Comparison of ENCODE assay signal across 21 mouse cellular contexts in the genomic region with DNA sequence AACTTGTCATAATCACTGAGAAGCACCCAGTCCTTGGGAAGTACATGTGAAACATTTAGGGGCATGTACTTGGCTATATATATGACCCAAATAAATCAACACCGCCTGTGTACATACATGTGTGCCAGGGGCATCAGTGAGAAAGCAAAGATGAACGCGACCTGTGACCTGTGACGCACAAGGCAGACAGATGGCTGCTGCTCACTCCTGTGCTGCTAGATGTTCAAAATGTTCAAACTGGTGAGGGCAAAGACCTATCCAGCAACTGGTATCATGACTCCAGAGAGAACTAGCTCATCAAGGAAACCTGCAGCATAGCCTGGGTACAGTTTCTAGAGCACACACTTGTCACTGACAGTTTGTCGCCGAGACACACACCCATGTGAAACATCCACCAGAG. TPM values are rescaled to one million over a fixed set of nuclear protein-coding genes. Genes with fewer than 3 reads are reported as not detected.
DNase-seq lines count a peak whose midpoint lies in the region; ATAC-seq and TF ChIP-seq lines count a peak whose summit lies in the region.
"Had no signal": no experiment of that assay in that cellular context is flagged by ENCODE, and none has a peak within 500 bp of the region (broad histone marks: within the 10 kb centered on the region; RNA-seq: fewer than 3 reads in every experiment).

No protein-coding gene starts in this region.

- WGBS in forebrain, embryonic 13.5 days: 95% methylated on average over 6 of the region's 6 CpGs
- WGBS in forebrain, embryonic 16.5 days: 95% methylated on average over 6 of the region's 6 CpGs
- WGBS in liver, embryonic 13.5 days (ENCODE audit: insufficient replicate concordance): 83% methylated on average over 6 of the region's 6 CpGs
- WGBS in liver, embryonic 12.5 days (ENCODE audit: insufficient replicate concordance): 90% methylated on average over 6 of the region's 6 CpGs
- WGBS in stomach, postnatal 0 days: 89% methylated on average over 6 of the region's 6 CpGs

- no peaks in the 10 kb centered on the region for H3K9me3 ChIP-seq in forebrain, embryonic 13.5 days (replicated peaks)
- no peaks in the 10 kb centered on the region for H3K9me3 ChIP-seq in forebrain, embryonic 16.5 days (ENCODE audit: control insufficient read depth, low read length)
- no peaks in the 10 kb centered on the region for H3K9me3 ChIP-seq in liver, embryonic 13.5 days (replicated peaks)
- H3K9me3 ChIP-seq in liver, embryonic 12.5 days (replicated peaks): no peaks in the 10 kb centered on the region
- H3K9me3 ChIP-seq in stomach, postnatal 0 days (ENCODE audit: control insufficient read depth, low read length): no peaks in the 10 kb centered on the region
- H3K9me3 ChIP-seq: heart, embryonic 15.5 days; lung, embryonic 15.5 days; midbrain, embryonic 12.5 days had no signal

- H3K4me3 ChIP-seq in forebrain, embryonic 13.5 days: no peak overlapping the region
- no peak overlapping the region for H3K4me3 ChIP-seq in forebrain, embryonic 16.5 days (replicated peaks; ENCODE audit: low read length)
- H3K4me3 ChIP-seq in liver, embryonic 13.5 days (replicated peaks): no peak overlapping the region
- no peak overlapping the region for H3K4me3 ChIP-seq in liver, embryonic 12.5 days
- H3K4me3 ChIP-seq in stomach, postnatal 0 days (ENCODE audit: low read depth, low read length): no peak overlapping the region
- H3K4me3 ChIP-seq: embryonic facial prominence, embryonic 10.5 days; heart, embryonic 15.5 days; limb, embryonic 13.5 days; lung, embryonic 15.5 days; midbrain, embryonic 12.5 days had no signal

- DNase-seq in liver, embryonic 13.5 days: no peak
- peak; percentile 4 for DNase-seq in ovary, postnatal 36 days (ENCODE audit: low spot score)
- no peak for DNase-seq in ovary, postnatal 14 days (ENCODE audit: low spot score)
- no peak for DNase-seq in stomach, postnatal 0 days (ENCODE audit: low spot score)
- no peak for DNase-seq in cerebellum, adult 11 months
- DNase-seq: adrenal gland, postnatal 25 days; forebrain, postnatal 0 days; heart, postnatal 4 days; kidney, adult 18-20 months; thymus, postnatal 4 days had no signal

- ATAC-seq in forebrain, embryonic 13.5 days: peak; percentile 6; the same call in 1 of the 2 replicates
- no peak for ATAC-seq in forebrain, embryonic 16.5 days
- ATAC-seq in liver, embryonic 13.5 days (ENCODE audit: low read depth): 0 out of 2 replicates have a peak, but pooled peaks have one; percentile 1
- no peak for ATAC-seq in liver, embryonic 12.5 days
- ATAC-seq in stomach, postnatal 0 days (ENCODE audit: low FRiP score, low TSS enrichment): peak; percentile 4
- ATAC-seq: forebrain, postnatal 0 days had no signal

- H3K4me1 ChIP-seq in forebrain, embryonic 13.5 days: no peaks in the 10 kb centered on the region
- no peaks in the 10 kb centered on the region for H3K4me1 ChIP-seq in forebrain, embryonic 16.5 days (replicated peaks; ENCODE audit: control insufficient read depth, insufficient read depth, low read length)
- peaks cover 6% of the 10 kb centered on the region; the same call in 1 of the 2 replicates for H3K4me1 ChIP-seq in liver, embryonic 13.5 days (replicated peaks)
- H3K4me1 ChIP-seq in liver, embryonic 12.5 days: peaks cover 5% of the 10 kb centered on the region
- no peaks in the 10 kb centered on the region for H3K4me1 ChIP-seq in stomach, postnatal 0 days (replicated peaks; ENCODE audit: control insufficient read depth, insufficient read depth)
- H3K4me1 ChIP-seq: embryonic facial prominence, embryonic 10.5 days; limb, embryonic 13.5 days; lung, embryonic 15.5 days; midbrain, embryonic 12.5 days had no signal

- TF ChIP-seq EP300 in stomach, postnatal 0 days (optimal IDR thresholded peaks at IDR 0.05): no peak

- no peak overlapping the region for H3K4me2 ChIP-seq in forebrain, embryonic 13.5 days
- no peak overlapping the region for H3K4me2 ChIP-seq in forebrain, embryonic 16.5 days (ENCODE audit: low read length)
- H3K4me2 ChIP-seq in liver, embryonic 13.5 days: no peak overlapping the region
- H3K4me2 ChIP-seq in liver, embryonic 12.5 days: no peak overlapping the region
- no peak overlapping the region for H3K4me2 ChIP-seq in stomach, postnatal 0 days (replicated peaks; ENCODE audit: low read depth)
- H3K4me2 ChIP-seq: heart, embryonic 15.5 days; limb, embryonic 13.5 days; lung, embryonic 15.5 days; midbrain, embryonic 12.5 days had no signal

- no peaks in the 10 kb centered on the region for H3K27me3 ChIP-seq in forebrain, embryonic 13.5 days
- H3K27me3 ChIP-seq in forebrain, embryonic 16.5 days (replicated peaks; ENCODE audit: control insufficient read depth, insufficient read depth, low read length): no peaks in the 10 kb centered on the region
- no peaks in the 10 kb centered on the region for H3K27me3 ChIP-seq in liver, embryonic 13.5 days
- no peaks in the 10 kb centered on the region for H3K27me3 ChIP-seq in liver, embryonic 12.5 days (replicated peaks)
- H3K27me3 ChIP-seq in stomach, postnatal 0 days (ENCODE audit: control insufficient read depth, insufficient read depth, low read length): no peaks in the 10 kb centered on the region
- H3K27me3 ChIP-seq: heart, embryonic 15.5 days; limb, embryonic 13.5 days; lung, embryonic 15.5 days; midbrain, embryonic 12.5 days had no signal

- H3K27ac ChIP-seq in forebrain, embryonic 13.5 days: no peak overlapping the region
- H3K27ac ChIP-seq in forebrain, embryonic 16.5 days (ENCODE audit: low read length): no peak overlapping the region
- H3K27ac ChIP-seq in liver, embryonic 13.5 days: no peak overlapping the region
- H3K27ac ChIP-seq in liver, embryonic 12.5 days: no peak overlapping the region
- no peak overlapping the region for H3K27ac ChIP-seq in stomach, postnatal 0 days (replicated peaks)
- H3K27ac ChIP-seq: embryonic facial prominence, embryonic 10.5 days; heart, embryonic 15.5 days; kidney, postnatal 0 days; limb, embryonic 13.5 days; lung, embryonic 15.5 days; midbrain, embryonic 12.5 days had no signal

- H3K36me3 ChIP-seq in forebrain, embryonic 13.5 days (ENCODE audit: poor library complexity, severe bottlenecking): peaks cover 90% of the 10 kb centered on the region
- peaks cover 76% of the 10 kb centered on the region for H3K36me3 ChIP-seq in forebrain, embryonic 16.5 days (ENCODE audit: control insufficient read depth, insufficient read depth)
- peaks cover 93% of the 10 kb centered on the region for H3K36me3 ChIP-seq in liver, embryonic 13.5 days
- peaks cover 96% of the 10 kb centered on the region for H3K36me3 ChIP-seq in liver, embryonic 12.5 days
- peaks cover 85% of the 10 kb centered on the region for H3K36me3 ChIP-seq in stomach, postnatal 0 days (ENCODE audit: control insufficient read depth, insufficient read depth, low read length)

- no peak overlapping the region for H3K9ac ChIP-seq in forebrain, embryonic 13.5 days
- H3K9ac ChIP-seq in forebrain, embryonic 16.5 days (replicated peaks; ENCODE audit: low read depth, low read length): no peak overlapping the region
- H3K9ac ChIP-seq in liver, embryonic 13.5 days: no peak overlapping the region
- H3K9ac ChIP-seq in liver, embryonic 12.5 days: no peak overlapping the region
- H3K9ac ChIP-seq in stomach, postnatal 0 days (ENCODE audit: low read length): 0 out of 2 replicates have a peak overlapping the region, but pooled peaks have one; percentile 2
- H3K9ac ChIP-seq: forebrain, postnatal 0 days; heart, embryonic 15.5 days; limb, embryonic 13.5 days; lung, embryonic 15.5 days; midbrain, embryonic 12.5 days had no signal

- no peak for TF ChIP-seq CTCF in stomach, postnatal 0 days (IDR thresholded peaks at IDR 0.05; ENCODE audit: low read depth)

RNA-seq across cellular contexts. Expression of a gene that starts 9.9 kb away (rescaled TPM):
- polyA plus RNA-seq in forebrain, embryonic 13.5 days (2015; fragmentation: Nextera tagmentation; extraction: Ambion mirVana): 145 and 146 TPM in 2 replicates
- polyA plus RNA-seq in forebrain, embryonic 16.5 days (2015; fragmentation: Nextera tagmentation; extraction: Ambion mirVana): 121 TPM in 2 replicates
- polyA plus RNA-seq in liver, embryonic 13.5 days (2015; fragmentation: Nextera tagmentation; extraction: Ambion mirVana): 61.0 and 69.7 TPM in 2 replicates
- polyA plus RNA-seq in liver, embryonic 12.5 days (2016; fragmentation: Nextera tagmentation; extraction: Ambion mirVana): 104 and 106 TPM in 2 replicates
- 30.0 and 34.1 TPM in 2 replicates for polyA plus RNA-seq in stomach, postnatal 0 days (2015; fragmentation: Nextera tagmentation; extraction: Ambion mirVana)

RNA-seq across cellular contexts. Expression of a gene that starts 10.0 kb away (rescaled TPM):
- polyA plus RNA-seq in forebrain, embryonic 13.5 days (2015; fragmentation: Nextera tagmentation; extraction: Ambion mirVana): 0.06 TPM in 1 of 2 replicates, not detected in the other
- 0.09 TPM in 1 of 2 replicates, not detected in the other for polyA plus RNA-seq in forebrain, embryonic 16.5 days (2015; fragmentation: Nextera tagmentation; extraction: Ambion mirVana)
- polyA plus RNA-seq in liver, embryonic 13.5 days (2015; fragmentation: Nextera tagmentation; extraction: Ambion mirVana): not detected in 2 replicates
- polyA plus RNA-seq in liver, embryonic 12.5 days (2016; fragmentation: Nextera tagmentation; extraction: Ambion mirVana): not detected in 2 replicates
- polyA plus RNA-seq in stomach, postnatal 0 days (2015; fragmentation: Nextera tagmentation; extraction: Ambion mirVana): 0.02 and 0.06 TPM in 2 replicates
- polyA plus RNA-seq: embryonic facial prominence, embryonic 10.5 days; heart, embryonic 15.5 days; kidney, postnatal 0 days; limb, embryonic 13.5 days; midbrain, embryonic 12.5 days had no signal

RNA-seq across cellular contexts. Expression of a gene that starts 40.7 kb away (rescaled TPM):
- polyA plus RNA-seq in forebrain, embryonic 13.5 days (2015; fragmentation: Nextera tagmentation; extraction: Ambion mirVana): 1.7 TPM in 2 replicates
- polyA plus RNA-seq in forebrain, embryonic 16.5 days (2015; fragmentation: Nextera tagmentation; extraction: Ambion mirVana): 0.96 and 1.0 TPM in 2 replicates
- polyA plus RNA-seq in liver, embryonic 13.5 days (2015; fragmentation: Nextera tagmentation; extraction: Ambion mirVana): 0.41 TPM in 2 replicates
- polyA plus RNA-seq in liver, embryonic 12.5 days (2016; fragmentation: Nextera tagmentation; extraction: Ambion mirVana): 0.46 and 0.61 TPM in 2 replicates
- 0.54 and 0.84 TPM in 2 replicates for polyA plus RNA-seq in stomach, postnatal 0 days (2015; fragmentation: Nextera tagmentation; extraction: Ambion mirVana)

RNA-seq across cellular contexts. Expression of a gene that starts 55.7 kb away (rescaled TPM):
- not detected in 2 replicates for polyA plus RNA-seq in forebrain, embryonic 13.5 days (2015; fragmentation: Nextera tagmentation; extraction: Ambion mirVana)
- polyA plus RNA-seq in forebrain, embryonic 16.5 days (2015; fragmentation: Nextera tagmentation; extraction: Ambion mirVana): not detected in 2 replicates
- 0.08 TPM in 1 of 2 replicates, not detected in the other for polyA plus RNA-seq in liver, embryonic 13.5 days (2015; fragmentation: Nextera tagmentation; extraction: Ambion mirVana)
- polyA plus RNA-seq in liver, embryonic 12.5 days (2016; fragmentation: Nextera tagmentation; extraction: Ambion mirVana): not detected in 2 replicates
- 23.6 and 24.8 TPM in 2 replicates for polyA plus RNA-seq in stomach, postnatal 0 days (2015; fragmentation: Nextera tagmentation; extraction: Ambion mirVana)
- polyA plus RNA-seq: C2C12; cerebellum, adult 2 months; embryonic facial prominence, embryonic 10.5 days; forebrain, postnatal 0 days; heart, embryonic 15.5 days; midbrain, embryonic 12.5 days had no signal

Comparison
In these comparisons a context has a peak if more than half of its experiments do, and no peak if none do; other contexts are left out.
1. ATAC-seq: peak in forebrain, embryonic 13.5 days (single experiment), liver, embryonic 13.5 days (single experiment) and stomach, postnatal 0 days (single experiment); none in forebrain, embryonic 16.5 days (single experiment) and liver, embryonic 12.5 days (single experiment).